Mouse (Mus musculus): ENCODE results near the gene Gm49388. TPM values are rescaled to one million over a fixed set of nuclear protein-coding genes. Genes with fewer than 3 reads are reported as not detected.

The Gm49388 gene
- total RNA-seq, 2 experiments from 2014 or later, result 0.85 to 1.0 TPM

DNA sequence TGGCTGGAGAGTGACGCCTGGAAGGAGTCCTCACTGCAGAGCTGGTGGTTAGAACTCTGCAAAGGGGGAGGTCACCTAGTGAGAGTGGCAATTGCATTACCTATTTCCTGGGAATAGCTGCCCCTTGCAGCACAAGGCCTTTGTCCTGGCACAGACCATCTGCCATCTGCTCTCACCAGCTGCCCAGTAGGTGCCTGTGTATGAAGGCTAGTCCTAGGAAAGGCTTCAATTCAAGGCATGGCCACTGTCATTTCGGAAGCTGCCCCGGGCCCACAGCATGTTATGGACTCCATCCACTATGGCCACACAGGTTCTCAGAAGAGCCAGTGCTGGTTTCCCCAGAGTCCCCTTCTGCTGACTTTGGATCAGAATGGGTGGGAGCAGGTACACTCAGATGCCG, 13.2 kb downstream of the Gm49388 start:
- no peak for ATAC-seq (replicated peaks; ENCODE audit: low FRiP score, low TSS enrichment, poor library complexity, severe bottlenecking)

DNA sequence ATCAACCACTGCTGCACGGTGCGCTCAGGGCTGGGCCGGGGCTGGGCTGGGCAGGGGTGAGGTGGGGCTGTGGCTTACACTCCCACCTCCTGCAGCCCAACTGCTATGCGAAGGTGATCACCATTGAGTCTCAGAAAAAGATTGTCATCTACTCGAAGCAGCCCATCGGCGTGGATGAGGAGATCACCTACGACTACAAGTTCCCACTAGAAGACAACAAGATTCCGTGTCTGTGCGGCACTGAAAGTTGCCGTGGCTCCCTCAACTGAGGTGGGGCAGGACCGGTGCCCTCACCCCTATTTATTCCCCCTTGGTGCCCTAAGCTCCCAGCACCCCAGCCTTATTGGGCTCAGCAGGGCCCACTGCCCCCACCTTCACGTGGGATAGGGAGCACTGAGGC, 13.8 kb downstream of the Gm49388 start:
- no peak for ATAC-seq (replicated peaks; ENCODE audit: low FRiP score, low TSS enrichment, poor library complexity, severe bottlenecking)

DNA sequence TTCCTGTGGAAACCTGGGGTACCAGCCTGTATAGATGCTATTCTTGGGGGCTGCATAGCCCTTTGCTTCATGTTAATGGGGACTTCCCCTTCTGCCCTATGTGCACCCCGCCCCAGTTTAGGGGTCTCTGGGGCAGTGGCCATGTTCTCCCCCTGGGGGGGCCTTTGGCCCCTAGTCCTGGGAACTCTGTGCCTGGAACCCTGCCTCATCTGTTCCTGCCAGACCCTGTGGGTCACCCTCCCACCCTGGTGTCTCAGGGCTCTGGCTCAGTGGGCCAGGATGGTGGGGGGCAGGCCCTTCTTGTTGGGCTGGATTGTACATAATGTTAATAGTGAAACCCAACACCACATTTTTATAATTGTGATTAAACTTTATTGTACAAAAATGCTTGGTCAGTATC, 14.3 kb downstream of the Gm49388 start:
- no peak for ATAC-seq (replicated peaks; ENCODE audit: low FRiP score, low TSS enrichment, poor library complexity, severe bottlenecking)

DNA sequence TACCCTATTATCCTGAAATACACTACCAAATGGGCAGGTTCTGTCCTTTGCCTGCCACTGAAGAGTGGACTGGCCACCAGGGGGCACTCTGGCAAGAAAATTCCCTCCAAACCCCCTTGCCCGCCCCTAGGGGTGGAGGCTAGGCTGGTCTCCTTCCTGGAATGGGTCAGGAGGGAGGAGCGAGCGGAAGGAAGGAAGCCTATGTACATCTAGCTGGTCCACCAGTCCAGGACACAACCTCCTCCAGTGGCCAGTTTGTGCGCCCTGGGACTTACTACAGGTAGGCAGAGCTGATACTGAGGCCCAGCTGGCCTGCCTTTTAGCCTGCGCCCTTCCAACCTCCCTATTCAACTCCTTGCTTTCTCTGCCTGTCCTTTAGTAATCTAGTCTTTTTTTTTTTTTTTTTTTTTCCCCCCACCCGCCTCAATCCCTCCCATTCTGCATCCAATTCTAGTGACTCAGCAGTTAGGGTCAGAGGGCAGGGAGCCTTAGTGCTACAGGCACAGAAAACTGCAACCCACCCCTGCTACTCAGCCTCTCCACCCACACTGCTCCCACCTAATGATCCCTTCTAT, 15.1 kb downstream of the Gm49388 start, which contains the start of gene Hsd3b7:
TSS of gene Hsd3b7 (plus strand) at position 170 of the 575 bp plus-strand sequence.
- ATAC-seq (replicated peaks; ENCODE audit: low FRiP score, low TSS enrichment, poor library complexity, severe bottlenecking), result peak; percentile 45

DNA sequence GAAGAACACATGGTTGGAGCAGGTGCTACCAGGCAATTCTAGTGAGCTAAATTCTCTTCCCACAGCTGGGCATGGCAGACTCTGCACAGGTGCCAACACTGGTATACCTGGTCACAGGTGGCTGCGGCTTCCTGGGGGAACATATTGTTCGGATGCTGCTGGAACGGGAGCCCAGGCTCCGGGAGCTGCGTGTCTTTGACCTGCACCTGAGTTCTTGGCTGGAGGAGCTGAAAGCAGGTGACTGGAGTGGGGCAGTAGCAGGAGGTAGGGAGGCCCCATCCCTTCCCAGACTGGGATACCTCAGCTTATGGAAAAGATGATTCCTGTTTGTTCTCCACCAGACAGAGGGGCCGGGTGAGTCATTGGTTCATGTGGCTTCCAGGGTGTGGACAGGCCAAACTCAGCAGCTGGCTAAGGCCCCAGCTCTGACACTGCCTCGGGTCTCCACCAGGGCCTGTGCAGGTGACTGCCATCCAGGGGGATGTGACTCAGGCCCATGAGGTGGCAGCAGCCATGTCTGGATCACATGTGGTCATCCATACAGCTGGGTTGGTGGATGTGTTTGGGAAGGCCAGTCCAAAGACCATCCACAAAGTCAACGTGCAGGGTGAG, 15.7 kb downstream of the Gm49388 start:
- ATAC-seq (replicated peaks; ENCODE audit: low FRiP score, low TSS enrichment, poor library complexity, severe bottlenecking), result no peak

DNA sequence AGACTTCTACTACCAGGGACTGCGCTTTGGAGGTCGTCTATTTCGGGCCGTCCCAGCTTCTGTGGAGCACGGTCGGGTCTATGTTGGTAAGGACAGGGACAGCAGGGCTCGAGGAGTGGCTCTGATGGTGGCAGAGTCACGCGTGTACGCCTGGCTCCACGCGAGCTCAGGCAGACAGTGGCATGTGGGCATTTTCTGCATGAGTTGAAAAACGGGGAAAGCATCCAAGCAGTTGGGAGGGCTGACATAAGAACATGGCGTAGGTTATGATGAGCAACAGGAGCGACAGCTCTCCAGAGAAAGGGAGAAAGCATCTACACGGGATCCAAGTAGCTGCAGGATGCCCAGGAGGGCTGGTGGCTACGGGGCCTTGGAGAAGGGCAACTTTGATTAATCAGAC, 16.9 kb downstream of the Gm49388 start:
- ATAC-seq (replicated peaks; ENCODE audit: low FRiP score, low TSS enrichment, poor library complexity, severe bottlenecking), result no peak

DNA sequence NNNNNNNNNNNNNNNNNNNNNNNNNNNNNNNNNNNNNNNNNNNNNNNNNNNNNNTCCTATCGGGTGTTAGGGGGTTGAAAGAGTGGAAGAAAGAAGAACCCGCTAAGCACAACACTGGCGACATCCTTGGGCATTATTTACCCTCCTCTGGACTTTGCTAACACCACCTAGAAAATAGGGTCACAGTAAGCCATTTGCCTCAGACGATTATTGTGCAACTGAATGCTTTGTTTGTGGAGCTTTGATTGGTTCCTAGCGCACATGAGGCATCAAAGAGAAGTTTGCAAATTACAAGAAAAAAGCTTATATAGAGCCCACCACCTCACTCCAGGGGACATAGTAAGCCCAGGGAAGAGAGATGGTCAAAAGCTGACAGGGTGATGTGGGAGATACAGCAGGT, 23.4 kb downstream of the Gm49388 start:
- no peak for ATAC-seq (replicated peaks; ENCODE audit: low FRiP score, low TSS enrichment, poor library complexity, severe bottlenecking)

DNA sequence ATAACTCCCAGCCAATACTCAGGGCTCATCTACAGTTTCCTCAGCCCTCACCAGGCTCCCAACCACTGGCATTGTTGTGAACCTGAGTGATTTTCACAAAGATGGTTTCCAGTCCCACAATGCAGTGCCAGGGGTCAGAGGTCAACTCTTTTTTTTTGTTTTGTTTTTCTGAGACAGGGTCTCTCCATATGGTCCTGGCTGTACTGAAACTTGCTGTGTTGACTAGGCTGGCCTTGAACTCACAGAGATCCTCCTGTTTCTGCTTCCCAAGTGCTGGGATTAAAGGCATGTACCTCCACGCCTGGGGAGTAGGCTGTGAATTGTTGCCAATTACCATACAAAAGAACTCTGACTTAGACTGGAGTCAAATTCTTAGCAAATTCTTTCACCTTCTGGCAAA, 24.4 kb downstream of the Gm49388 start:
- ATAC-seq (replicated peaks; ENCODE audit: low FRiP score, low TSS enrichment, poor library complexity, severe bottlenecking), result no peak

DNA sequence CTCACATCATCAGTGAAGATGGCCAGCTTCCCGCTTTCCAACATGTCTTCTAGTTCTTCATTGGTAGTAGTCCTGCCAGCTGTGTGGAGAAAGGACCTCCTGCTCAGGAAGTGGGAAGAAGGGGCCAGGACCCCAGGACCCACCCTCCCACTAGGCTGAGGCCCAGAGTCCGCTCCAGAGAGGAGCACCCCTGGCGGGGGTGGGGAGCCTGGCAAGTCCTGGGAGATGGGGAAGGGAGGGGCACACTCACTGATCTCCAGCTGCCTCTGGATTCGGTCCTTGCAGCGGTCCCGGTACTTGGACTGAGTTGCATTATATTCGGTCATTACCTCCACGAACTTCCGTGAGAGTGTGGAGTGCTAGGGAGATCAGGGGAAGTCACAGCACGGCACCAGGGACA, 25.2 kb downstream of the Gm49388 start:
- no peak for ATAC-seq (replicated peaks; ENCODE audit: low FRiP score, low TSS enrichment, poor library complexity, severe bottlenecking)

DNA sequence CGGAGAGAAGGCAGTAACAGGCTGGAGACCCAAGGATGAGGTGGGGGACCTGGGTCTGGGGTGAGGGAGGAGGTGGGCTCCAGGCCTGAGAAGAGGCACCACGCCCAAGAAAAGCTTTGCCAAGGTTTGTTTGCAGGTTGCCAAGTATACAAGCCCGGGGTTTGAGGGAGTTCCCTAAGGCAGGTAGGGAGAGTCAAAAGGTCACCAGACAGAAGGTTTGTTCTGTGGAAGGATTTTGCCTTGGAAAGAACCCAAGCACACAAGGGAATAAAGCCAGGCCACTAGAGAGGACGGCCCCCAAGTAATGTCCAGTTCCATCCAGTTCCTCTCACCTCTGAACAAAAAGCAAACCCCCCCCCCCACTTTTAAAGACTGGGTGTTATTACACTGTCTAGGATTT, 25.8 kb downstream of the Gm49388 start:
- ATAC-seq (replicated peaks; ENCODE audit: low FRiP score, low TSS enrichment, poor library complexity, severe bottlenecking), result no peak

DNA sequence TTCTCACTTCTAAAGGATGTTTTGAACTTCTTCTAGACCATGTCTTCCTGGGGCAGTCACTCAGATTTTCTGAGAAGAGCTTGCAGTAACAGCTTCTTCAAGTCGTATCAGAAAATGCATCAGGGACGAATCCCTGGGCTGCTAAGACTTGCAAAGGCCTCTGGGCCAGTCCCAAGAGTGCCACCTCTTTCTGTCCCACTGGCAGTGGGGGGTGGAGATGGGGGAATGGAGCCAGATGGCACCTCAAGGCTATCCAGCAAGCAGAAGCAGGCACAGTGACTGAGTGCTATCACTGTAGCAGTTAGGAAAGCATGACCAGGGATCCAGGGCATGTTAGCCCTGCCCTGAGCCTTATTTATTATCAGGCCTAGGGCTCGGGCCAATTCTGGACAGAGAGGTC, 26.9 kb downstream of the Gm49388 start:
- no peak for ATAC-seq (replicated peaks; ENCODE audit: low FRiP score, low TSS enrichment, poor library complexity, severe bottlenecking)

DNA sequence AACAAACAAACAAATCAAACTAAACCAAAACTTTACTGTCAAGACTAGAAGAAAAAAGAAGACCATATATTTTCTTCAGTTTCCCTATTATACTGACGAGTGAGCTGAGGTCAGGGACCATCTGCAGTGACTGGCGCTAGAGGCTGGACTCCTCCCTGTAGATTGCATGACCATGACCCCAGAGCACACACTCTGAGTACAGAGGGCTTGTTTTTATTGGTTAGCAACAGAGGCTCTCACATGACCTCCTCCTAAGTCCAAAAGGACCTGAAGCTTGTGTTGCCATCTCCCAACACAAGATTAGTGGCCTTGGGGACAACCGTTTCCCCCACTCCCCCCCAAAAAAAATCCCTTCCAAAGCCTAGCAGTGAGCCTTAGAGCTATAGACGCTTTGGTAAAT, 28.4 kb downstream of the Gm49388 start:
- no peak for ATAC-seq (replicated peaks; ENCODE audit: low FRiP score, low TSS enrichment, poor library complexity, severe bottlenecking)

DNA sequence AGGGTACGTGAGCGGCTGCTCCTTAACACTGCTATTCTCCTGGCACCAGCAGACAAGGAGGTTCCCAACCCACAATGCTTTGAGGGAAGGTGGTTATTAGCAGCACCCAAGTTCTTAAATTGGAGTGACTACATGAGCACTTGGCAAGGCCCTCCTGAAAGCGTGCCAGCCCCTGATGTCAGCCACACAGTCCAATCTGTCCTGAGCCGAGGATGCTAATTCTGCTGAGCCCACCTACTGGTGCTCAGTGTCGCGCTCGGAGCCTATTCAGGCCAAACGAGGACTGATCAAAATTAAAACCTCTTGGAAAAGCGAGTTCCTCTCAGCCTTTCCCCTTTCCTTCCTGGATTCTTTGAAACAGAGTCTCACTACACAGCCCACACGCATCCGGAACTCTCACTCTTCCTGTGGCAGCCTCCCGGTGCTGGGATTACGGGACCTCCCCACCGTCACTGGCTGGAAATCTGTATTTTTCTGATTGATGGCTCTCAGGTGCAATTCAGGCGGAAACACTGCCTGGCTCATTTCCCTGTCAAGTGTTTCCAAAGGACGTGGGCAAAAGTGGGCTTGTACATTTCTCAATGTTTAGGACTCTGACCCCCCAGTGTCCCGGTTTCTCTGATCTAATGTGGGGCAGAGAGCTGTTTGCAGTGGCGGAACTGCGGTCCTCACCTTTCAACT, 29.0 kb downstream of the Gm49388 start:
- no peak for ATAC-seq (replicated peaks; ENCODE audit: low FRiP score, low TSS enrichment, poor library complexity, severe bottlenecking)

DNA sequence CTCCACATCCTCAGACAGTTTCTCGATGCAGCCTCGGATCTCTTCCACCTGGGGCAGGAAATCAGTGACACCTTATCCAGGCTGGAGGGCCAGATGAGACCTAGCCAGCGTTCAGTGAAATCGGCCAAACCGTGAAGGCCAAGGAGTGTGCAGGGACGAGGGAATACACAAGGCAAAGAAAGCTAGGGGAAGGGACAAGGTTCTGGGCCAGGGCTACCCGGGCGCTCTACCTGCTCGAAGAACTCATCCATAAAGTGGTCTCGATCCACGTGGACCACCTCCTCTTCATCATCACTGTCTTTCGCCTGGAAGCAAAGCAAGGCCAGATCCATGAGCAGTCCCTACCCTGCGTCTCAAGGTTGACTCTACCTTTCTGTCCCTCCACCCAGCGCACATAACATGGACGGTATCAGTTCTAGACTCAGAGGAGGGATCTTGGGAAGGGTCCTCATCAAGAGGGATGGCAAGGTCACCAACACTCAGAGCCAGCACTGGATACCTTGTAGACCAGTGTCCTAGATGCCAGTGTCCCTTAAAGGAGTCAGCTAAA, 29.8 kb downstream of the Gm49388 start:
- no peak for ATAC-seq (replicated peaks; ENCODE audit: low FRiP score, low TSS enrichment, poor library complexity, severe bottlenecking)

DNA sequence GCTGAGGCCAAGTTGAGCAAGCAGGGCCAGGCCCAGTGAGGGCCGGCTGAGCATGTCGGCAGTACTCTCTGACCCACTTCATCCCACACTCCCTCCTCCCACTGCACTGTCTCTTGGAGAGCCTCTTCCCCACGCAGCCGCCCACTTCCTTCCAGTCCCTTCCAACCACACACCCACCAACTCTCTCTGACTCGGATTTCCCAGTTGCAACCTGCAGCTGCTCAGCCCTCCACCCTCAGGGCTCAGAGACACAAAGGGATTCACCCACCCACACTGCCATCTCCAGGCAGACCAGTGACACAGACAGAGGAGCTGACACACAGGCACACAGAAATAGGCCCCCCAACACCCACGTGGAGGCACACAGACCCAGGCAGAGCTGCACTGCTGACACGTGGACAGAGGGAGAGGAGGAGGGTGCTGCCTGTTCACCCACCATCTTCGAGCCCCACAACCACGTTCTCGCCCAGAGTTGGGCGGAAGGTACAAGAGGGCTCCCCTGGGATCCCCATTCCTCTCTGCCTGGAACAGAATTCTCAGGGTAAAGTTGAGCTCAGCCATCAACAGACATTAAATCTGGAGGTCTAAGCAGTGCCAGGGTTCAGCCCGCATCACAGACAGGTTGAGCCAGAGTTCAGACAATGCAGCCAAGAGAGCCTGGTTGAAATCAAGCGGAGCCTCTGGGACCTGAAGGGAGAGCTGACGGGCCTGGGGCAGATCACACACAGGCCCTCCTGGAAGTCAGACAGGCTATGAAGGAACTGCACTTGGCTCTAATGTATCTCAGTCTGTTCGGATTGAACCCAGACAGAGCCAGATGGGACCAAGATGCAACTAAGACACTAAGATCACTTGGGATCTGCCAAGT, 30.8 kb downstream of the Gm49388 start:
- ATAC-seq (replicated peaks; ENCODE audit: low FRiP score, low TSS enrichment, poor library complexity, severe bottlenecking), result peak; percentile 85

DNA sequence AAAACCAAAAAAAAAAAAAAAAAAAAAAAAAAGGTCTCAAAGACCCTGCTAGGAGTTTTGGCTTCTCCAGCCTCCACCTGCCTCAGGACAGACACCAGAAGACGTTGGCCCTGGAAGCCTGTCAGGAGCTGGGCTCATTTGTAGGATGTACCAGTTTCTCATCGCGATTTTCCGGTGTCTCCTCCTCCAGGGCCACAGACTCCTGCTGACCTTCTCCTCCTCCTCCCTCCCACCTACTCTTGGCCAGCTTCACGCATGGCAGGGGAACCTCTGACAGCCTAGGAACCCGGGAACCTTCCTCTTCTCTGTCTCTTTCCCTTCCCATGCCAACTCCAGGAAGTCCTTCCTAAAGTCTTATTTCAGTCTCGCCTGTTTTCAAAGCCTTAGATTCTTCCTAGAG, 31.6 kb downstream of the Gm49388 start:
- no peak for ATAC-seq (replicated peaks; ENCODE audit: low FRiP score, low TSS enrichment, poor library complexity, severe bottlenecking)

DNA sequence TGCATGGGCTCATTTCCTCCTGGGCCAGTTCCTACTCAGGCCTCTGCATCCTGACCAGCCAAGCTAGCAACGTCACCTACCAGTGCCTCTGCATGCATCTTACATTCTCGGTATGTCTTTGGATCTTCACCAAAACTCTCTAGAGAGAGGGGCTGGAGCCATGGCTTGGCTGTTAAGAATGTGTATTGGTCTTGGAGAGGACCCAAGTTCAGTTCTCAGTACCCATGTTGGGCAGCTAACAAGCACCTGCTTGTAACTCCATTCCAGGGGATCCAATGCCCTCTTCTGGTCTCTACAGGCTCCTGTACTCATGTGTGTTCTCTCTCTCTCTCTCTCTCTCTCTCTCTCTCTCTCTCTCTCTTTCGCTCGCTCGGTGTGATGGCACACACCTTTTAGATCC, 32.4 kb downstream of the Gm49388 start:
- ATAC-seq (replicated peaks; ENCODE audit: low FRiP score, low TSS enrichment, poor library complexity, severe bottlenecking), result no peak

DNA sequence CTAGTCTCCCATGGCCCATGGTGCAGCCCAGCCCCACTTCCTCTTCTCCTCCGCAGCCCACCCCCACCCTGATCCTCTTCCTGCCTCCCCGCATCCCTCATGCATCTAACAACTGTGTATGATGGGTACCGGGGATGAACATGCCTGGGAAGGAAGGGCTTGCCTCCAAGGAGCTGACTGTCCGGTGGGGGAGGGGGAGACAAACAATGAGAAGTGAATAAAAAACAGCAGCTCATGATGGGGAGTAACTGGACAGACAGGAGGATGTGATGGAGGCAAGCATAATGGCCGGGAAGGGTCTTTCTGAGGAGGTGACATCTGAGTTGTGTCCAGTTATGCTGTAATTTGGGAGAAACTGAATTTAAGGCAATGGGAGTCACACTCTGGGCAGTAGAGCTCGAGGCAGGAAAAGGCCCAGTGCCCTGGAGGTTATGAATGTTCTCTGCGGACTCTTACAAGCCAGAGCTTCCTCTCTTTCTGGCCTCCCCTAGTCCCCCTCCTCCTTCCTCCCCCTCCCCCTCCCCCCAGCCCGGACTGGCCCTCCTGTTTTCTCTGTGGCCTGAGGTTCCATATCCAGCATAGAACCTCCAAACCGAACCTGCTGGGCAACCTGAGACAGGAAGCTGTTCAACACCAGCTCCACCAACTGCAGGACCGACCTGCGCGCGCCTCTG, 35.6 kb downstream of the Gm49388 start:
- no peak for ATAC-seq (replicated peaks; ENCODE audit: low FRiP score, low TSS enrichment, poor library complexity, severe bottlenecking)

DNA sequence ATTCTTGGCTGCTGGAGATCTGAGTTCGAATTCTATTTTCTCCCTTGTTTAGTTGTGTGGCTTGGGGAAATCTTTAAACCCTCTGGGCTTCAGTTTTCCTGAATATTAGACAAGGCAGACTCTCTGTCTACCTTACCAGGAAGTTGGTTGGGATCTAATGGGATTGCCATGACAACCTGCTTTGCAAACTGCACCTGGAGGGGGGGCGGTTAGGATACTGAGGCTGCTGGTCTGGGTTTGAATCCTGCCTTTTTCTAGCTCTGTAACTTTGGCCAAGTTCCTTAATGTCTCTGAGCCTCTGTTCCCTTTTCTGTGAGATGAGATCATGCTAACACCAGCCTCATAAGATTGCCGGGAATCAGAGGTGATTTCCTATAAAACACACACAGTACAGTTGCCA, 37.1 kb downstream of the Gm49388 start:
- ATAC-seq (replicated peaks; ENCODE audit: low FRiP score, low TSS enrichment, poor library complexity, severe bottlenecking), result no peak
